Mouse (Mus musculus): ENCODE results near the gene Klhl29. TPM values are rescaled to one million over a fixed set of nuclear protein-coding genes. Genes with fewer than 3 reads are reported as not detected.
A peak's percentile ranks its signal among the peaks of the same experiment; 100 is the strongest.

Klhl29 gene
- polyA plus RNA-seq, 1 experiment from 2014 or later = 0.35 TPM

GRCm38 (mm10) chr12:5226676-5227654 is 148.5 kb downstream of the Klhl29 start:
- no peak overlapping the region for H3K9ac ChIP-seq (ENCODE audit: low read length)
- ATAC-seq (ENCODE audit: low read depth) = no peak
- H3K9me3 ChIP-seq (ENCODE audit: control insufficient read depth, low read length) = no peaks in the 10 kb centered on the region
- no peaks in the 10 kb centered on the region for H3K27me3 ChIP-seq (ENCODE audit: control insufficient read depth, insufficient read depth, low read depth, low read length)
- no peak overlapping the region for H3K4me2 ChIP-seq (ENCODE audit: low read depth, low read length)
- H3K36me3 ChIP-seq (ENCODE audit: control insufficient read depth, insufficient read depth, low read length) = no peaks in the 10 kb centered on the region
- no peak overlapping the region for H3K4me3 ChIP-seq (ENCODE audit: low read length)
- no peak overlapping the region for H3K27ac ChIP-seq (ENCODE audit: low read length)
- no peaks in the 10 kb centered on the region for H3K4me1 ChIP-seq (replicated peaks; ENCODE audit: control insufficient read depth, insufficient read depth, low read length)
- WGBS = 66% methylated on average over 14 of the region's 14 CpGs

DNA sequence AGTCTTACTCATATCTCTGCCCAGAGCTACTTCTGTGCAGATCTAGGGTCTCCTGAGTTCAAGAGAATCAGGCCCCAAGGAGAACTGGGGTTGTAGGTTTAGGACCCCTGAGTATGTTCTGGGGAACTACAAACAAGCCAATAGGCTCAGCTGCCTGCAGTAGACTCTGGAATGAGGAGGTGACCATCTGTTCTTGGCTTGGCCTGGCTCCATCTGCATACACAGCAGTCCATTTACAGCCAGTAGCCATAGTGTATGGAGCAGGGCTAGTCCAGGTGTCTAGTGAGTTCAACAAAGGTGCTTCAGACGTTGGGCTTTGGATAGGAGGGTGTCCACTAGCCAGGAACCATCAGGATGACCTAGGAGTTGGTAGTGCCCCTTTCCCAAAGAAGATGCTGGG is 151.9 kb downstream of the Klhl29 start:
- Histone ChIP-seq H3K9me3 (ENCODE audit: control insufficient read depth, low read length) (no peaks in the 10 kb centered on the region), H3K4me3 (ENCODE audit: low read length) (no peak overlapping the region), H3K4me2 (ENCODE audit: low read depth, low read length) (no peak overlapping the region), H3K9ac (ENCODE audit: low read length) (no peak overlapping the region), H3K4me1 (replicated peaks; ENCODE audit: control insufficient read depth, insufficient read depth, low read length) (no peaks in the 10 kb centered on the region), H3K36me3 (ENCODE audit: control insufficient read depth, insufficient read depth, low read length) (no peaks in the 10 kb centered on the region), H3K27me3 (ENCODE audit: control insufficient read depth, insufficient read depth, low read depth, low read length) (no peaks in the 10 kb centered on the region), H3K27ac (ENCODE audit: low read length) (no peak overlapping the region)
- WGBS = 42% methylated on average over 1 of the region's 1 CpGs
- no peak for ATAC-seq (ENCODE audit: low read depth)

- H3K4me1 ChIP-seq (replicated peaks; ENCODE audit: control insufficient read depth, insufficient read depth, low read length) = no peaks in the 10 kb centered on the region
- no peak overlapping the region for H3K4me2 ChIP-seq (ENCODE audit: low read depth, low read length)
- no peak overlapping the region for H3K27ac ChIP-seq (ENCODE audit: low read length)
- no peaks in the 10 kb centered on the region for H3K27me3 ChIP-seq (ENCODE audit: control insufficient read depth, insufficient read depth, low read depth, low read length)
- ATAC-seq (ENCODE audit: low read depth) = no peak
- H3K9me3 ChIP-seq (ENCODE audit: control insufficient read depth, low read length) = no peaks in the 10 kb centered on the region
- no peak overlapping the region for H3K9ac ChIP-seq (ENCODE audit: low read length)
- 83% methylated on average over 8 of the region's 8 CpGs for WGBS
- no peak overlapping the region for H3K4me3 ChIP-seq (ENCODE audit: low read length)
- no peaks in the 10 kb centered on the region for H3K36me3 ChIP-seq (ENCODE audit: control insufficient read depth, insufficient read depth, low read length)
Measured at GRCm38 (mm10) chr12:5222439-5223202, 152.9 kb downstream of the Klhl29 start.

- 53% methylated on average over 14 of the region's 14 CpGs for WGBS
Measured at GRCm38 (mm10) chr12:5219913-5220575, 155.4 kb downstream of the Klhl29 start.

DNA sequence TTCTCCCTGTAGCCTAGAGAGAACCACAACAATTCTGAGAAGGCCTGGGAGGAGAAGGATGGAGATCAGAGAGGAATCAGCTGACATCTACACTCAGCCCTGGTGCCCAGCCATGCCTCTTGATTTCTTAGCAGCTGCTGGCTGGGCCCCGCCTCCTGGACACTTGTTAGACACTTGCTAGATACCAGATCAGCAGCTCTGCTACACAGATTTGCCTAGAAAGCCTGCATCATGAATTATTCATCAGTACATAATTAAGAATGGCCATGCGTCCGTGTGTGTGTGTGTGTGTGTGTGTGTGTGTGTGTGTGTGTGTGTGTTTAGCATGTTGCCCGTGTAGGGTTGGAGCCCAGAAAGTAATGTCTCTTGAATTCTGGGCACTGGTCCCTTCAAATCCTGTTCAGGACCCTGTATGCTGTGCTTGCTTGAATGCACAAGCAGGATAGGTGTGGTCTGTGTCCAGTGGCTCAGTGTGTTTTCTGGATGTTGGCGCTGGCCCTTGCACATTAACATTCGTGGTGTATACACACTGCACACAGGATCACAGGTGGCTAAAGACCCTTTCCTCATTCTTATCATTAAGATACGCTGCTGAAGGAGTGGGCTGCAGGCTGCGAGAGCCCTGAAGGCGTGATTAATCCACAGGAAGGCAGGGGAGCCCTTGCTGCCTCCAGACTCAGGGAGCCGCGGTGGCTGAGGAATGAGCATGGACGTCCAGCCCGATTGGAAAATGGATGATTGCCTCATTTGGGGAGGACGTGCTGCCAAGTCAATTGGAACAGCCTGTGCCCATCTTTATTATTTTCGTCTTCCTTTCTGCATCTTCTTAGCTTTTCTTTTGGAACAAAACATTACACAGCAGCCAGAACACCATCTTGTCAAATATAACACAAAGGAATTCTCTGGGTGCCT is 159.4 kb downstream of the Klhl29 start:
- ATAC-seq (ENCODE audit: low read depth) = no peak
- peaks cover 19% of the 10 kb centered on the region for H3K4me1 ChIP-seq (replicated peaks; ENCODE audit: control insufficient read depth, insufficient read depth, low read length)
- H3K9ac ChIP-seq (ENCODE audit: low read length) = no peak overlapping the region
- no peaks in the 10 kb centered on the region for H3K27me3 ChIP-seq (ENCODE audit: control insufficient read depth, insufficient read depth, low read depth, low read length)
- no peaks in the 10 kb centered on the region for H3K36me3 ChIP-seq (ENCODE audit: control insufficient read depth, insufficient read depth, low read length)
- no peak overlapping the region for H3K4me2 ChIP-seq (ENCODE audit: low read depth, low read length)
- no peak overlapping the region for H3K27ac ChIP-seq (ENCODE audit: low read length)
- no peaks in the 10 kb centered on the region for H3K9me3 ChIP-seq (ENCODE audit: control insufficient read depth, low read length)
- H3K4me3 ChIP-seq (ENCODE audit: low read length) = no peak overlapping the region
- WGBS = 61% methylated on average over 15 of the region's 15 CpGs

More at GRCm38 (mm10) chr12:5219913-5220575, 155.4 kb downstream of the Klhl29 start:
- Histone ChIP-seq H3K4me3 (ENCODE audit: low read length) (no peak overlapping the region), H3K27me3 (ENCODE audit: control insufficient read depth, insufficient read depth, low read depth, low read length) (no peaks in the 10 kb centered on the region), H3K4me2 (ENCODE audit: low read depth, low read length) (no peak overlapping the region), H3K36me3 (ENCODE audit: control insufficient read depth, insufficient read depth, low read length) (no peaks in the 10 kb centered on the region), H3K9ac (ENCODE audit: low read length) (no peak overlapping the region), H3K4me1 (replicated peaks; ENCODE audit: control insufficient read depth, insufficient read depth, low read length) (no peaks in the 10 kb centered on the region), H3K9me3 (ENCODE audit: control insufficient read depth, low read length) (no peaks in the 10 kb centered on the region), H3K27ac (ENCODE audit: low read length) (no peak overlapping the region)
- peak; percentile 63 for ATAC-seq (ENCODE audit: low read depth)

- Histone ChIP-seq H3K27me3 (ENCODE audit: control insufficient read depth, insufficient read depth, low read depth, low read length) (no peaks in the 10 kb centered on the region), H3K9me3 (ENCODE audit: control insufficient read depth, low read length) (no peaks in the 10 kb centered on the region), H3K4me3 (ENCODE audit: low read length) (no peak overlapping the region), H3K27ac (ENCODE audit: low read length) (peak overlapping the region; percentile 53), H3K9ac (ENCODE audit: low read length) (no peak overlapping the region), H3K36me3 (ENCODE audit: control insufficient read depth, insufficient read depth, low read length) (no peaks in the 10 kb centered on the region), H3K4me1 (replicated peaks; ENCODE audit: control insufficient read depth, insufficient read depth, low read length) (peaks cover 19% of the 10 kb centered on the region), H3K4me2 (ENCODE audit: low read depth, low read length) (no peak overlapping the region)
- ATAC-seq (ENCODE audit: low read depth) = no peak
- WGBS = 68% methylated on average over 9 of the region's 9 CpGs
Measured at GRCm38 (mm10) chr12:5214266-5214665, 161.2 kb downstream of the Klhl29 start.

DNA sequence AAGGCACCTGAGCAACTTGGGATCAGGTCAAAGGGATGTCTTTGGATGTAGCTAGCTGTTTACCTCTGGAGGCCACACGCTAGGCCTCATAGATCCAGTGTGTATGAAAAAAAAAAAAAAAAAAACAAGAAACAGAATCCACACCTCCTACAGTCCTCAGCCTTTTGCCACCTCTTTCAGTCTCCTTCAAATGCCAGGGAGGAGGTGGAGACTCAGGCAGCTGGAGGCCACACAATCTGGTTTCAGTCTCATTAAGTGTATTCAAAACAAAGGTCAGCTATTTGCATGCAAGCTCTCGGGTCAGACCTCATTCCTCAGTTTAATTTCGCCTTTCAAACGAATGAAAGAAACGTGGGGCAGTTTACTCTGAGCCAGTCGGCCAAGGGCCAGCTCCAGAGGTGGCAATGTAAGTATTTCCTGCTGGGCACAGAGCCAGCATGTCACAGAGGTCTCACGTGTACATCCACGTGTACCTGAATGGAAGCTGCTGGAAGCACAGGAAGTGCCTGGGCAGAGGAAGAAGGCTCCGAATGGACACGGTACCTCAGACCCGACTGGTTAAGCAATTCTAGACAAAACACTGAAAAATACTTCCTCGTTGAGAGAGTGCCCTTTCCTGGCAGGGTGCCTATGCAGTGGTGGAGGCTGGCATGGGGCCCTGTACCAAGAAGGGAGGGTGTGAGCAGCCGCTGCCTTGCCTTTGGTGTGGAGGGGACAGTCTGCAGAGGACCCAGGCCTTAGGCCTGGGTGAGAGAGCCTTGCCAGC is 162.0 kb downstream of the Klhl29 start:
- Histone ChIP-seq H3K4me1 (replicated peaks; ENCODE audit: control insufficient read depth, insufficient read depth, low read length) (peaks cover 19% of the 10 kb centered on the region), H3K9me3 (ENCODE audit: control insufficient read depth, low read length) (no peaks in the 10 kb centered on the region), H3K36me3 (ENCODE audit: control insufficient read depth, insufficient read depth, low read length) (no peaks in the 10 kb centered on the region), H3K9ac (ENCODE audit: low read length) (peak overlapping the region; percentile 8; the same call in 1 of the 2 replicates), H3K4me3 (ENCODE audit: low read length) (no peak overlapping the region), H3K27ac (ENCODE audit: low read length) (peak overlapping the region; percentile 53), H3K27me3 (ENCODE audit: control insufficient read depth, insufficient read depth, low read depth, low read length) (no peaks in the 10 kb centered on the region), H3K4me2 (ENCODE audit: low read depth, low read length) (peak overlapping the region; percentile 15; the same call in 1 of the 2 replicates)
- ATAC-seq (ENCODE audit: low read depth) = peak; percentile 87
- 16% methylated on average over 13 of the region's 13 CpGs for WGBS

DNA sequence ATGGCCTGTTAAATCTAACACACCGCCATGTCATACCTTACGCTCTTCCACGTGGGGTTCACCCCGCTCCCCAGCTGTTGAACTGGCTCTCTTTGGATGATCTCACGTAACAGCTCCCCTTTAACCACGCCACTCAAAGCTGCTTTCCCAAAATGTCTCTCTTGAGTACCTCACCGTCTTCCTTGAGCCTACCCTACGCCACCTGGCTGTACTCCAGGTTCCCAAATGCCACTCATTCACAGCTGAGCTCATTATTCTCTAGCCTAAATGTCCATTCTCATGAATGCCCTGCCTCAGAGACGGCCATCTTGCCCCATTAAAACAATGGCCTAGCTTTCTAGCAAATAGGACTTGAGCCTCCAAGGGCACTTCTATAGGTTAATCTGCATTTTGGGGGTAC is 163.6 kb downstream of the Klhl29 start:
- ATAC-seq (ENCODE audit: low read depth) = no peak
- H3K4me1 ChIP-seq (replicated peaks; ENCODE audit: control insufficient read depth, insufficient read depth, low read length) = peaks cover 19% of the 10 kb centered on the region
- H3K4me2 ChIP-seq (ENCODE audit: low read depth, low read length) = no peak overlapping the region
- H3K27me3 ChIP-seq (ENCODE audit: control insufficient read depth, insufficient read depth, low read depth, low read length) = no peaks in the 10 kb centered on the region
- H3K36me3 ChIP-seq (ENCODE audit: control insufficient read depth, insufficient read depth, low read length) = no peaks in the 10 kb centered on the region
- 87% methylated on average over 9 of the region's 9 CpGs for WGBS
- no peak overlapping the region for H3K9ac ChIP-seq (ENCODE audit: low read length)
- H3K4me3 ChIP-seq (ENCODE audit: low read length) = no peak overlapping the region
- H3K27ac ChIP-seq (ENCODE audit: low read length) = no peak overlapping the region
- H3K9me3 ChIP-seq (ENCODE audit: control insufficient read depth, low read length) = no peaks in the 10 kb centered on the region
